Mouse (Mus musculus) lung, postnatal 0 days (tissue): ENCODE measurements around the gene Rnf24. TPM values are rescaled to one million over a fixed set of nuclear protein-coding genes. Genes with fewer than 3 reads are reported as not detected.
"Not testable (repeated sequence)": the region's sequence is repeated elsewhere in the genome, so short reads cannot be mapped to it uniquely, and the experiment has no call there.

Source experiments
- ATAC-seq: fragments of 200-750 bp; cut with Nextera tagmentation; 2 replicates; pipeline ENCODE4 v1.8.0; 2017; ENCODE audit warnings: moderate library complexity
- DNase-seq: peaks from one replicate; pipeline ENCODE4 v3.0.0-alpha.2; 2016; ENCODE audit warnings: low spot score
- H3K27ac ChIP-seq: fragments of 300-500 bp; sonication (generic); 2 replicates; pipeline ENCODE4 v1.5.1; 2014; ENCODE audit warnings: antibody characterized with exemption, mild to moderate bottlenecking, low read length, mixed read lengths
- H3K27me3 ChIP-seq: fragments of 300-500 bp; sonication (generic); replicated peaks from 2 replicates; pipeline ENCODE4 v1.6.1; 2014; ENCODE audit warnings: low read length, mixed read lengths; ENCODE audit not compliant: insufficient read depth
- H3K36me3 ChIP-seq: fragments of 300-500 bp; sonication (generic); 2 replicates; pipeline ENCODE4 v1.6.1; 2014; ENCODE audit warnings: low read length, mixed read lengths; ENCODE audit not compliant: insufficient read depth
- H3K4me1 ChIP-seq: fragments of 300-500 bp; sonication (generic); 2 replicates; pipeline ENCODE4 v1.6.1; 2014; ENCODE audit warnings: antibody characterized with exemption, low read depth, low read length, mixed read lengths; ENCODE audit not compliant: insufficient read depth
- H3K4me2 ChIP-seq: fragments of 300-500 bp; sonication (generic); replicated peaks from 2 replicates; pipeline ENCODE4 v1.6.1; 2014; ENCODE audit warnings: low read depth, mild to moderate bottlenecking, low read length, moderate library complexity, mixed read lengths
- H3K4me3 ChIP-seq: fragments of 300-500 bp; sonication (generic); 2 replicates; pipeline ENCODE4 v1.5.1; 2014; ENCODE audit warnings: low read depth, low read length
- H3K9ac ChIP-seq: fragments of 300-500 bp; sonication (generic); replicated peaks from 2 replicates; pipeline ENCODE4 v1.6.1; 2014; ENCODE audit warnings: low read depth, mild to moderate bottlenecking
- H3K9me3 ChIP-seq: fragments of 300-500 bp; sonication (generic); 2 replicates; pipeline ENCODE4 v1.6.1; 2016; ENCODE audit warnings: low read length, mixed read lengths
- CTCF ChIP-seq: IDR thresholded peaks from 2 replicates; pipeline ENCODE4 v1.5.1; 2016; ENCODE audit warnings: antibody characterized with exemption, mild to moderate bottlenecking
- EP300 ChIP-seq: IDR thresholded peaks from 2 replicates; pipeline ENCODE4 v1.6.1; 2016; ENCODE audit warnings: antibody characterized with exemption, mild to moderate bottlenecking, control low read depth
- WGBS: fragments of 180-500 bp; shearing (Covaris S2); extraction: QIAGEN DNeasy Blood & Tissue Kit; methylation state at CpG from one replicate; pipeline ENCODE4 v1.1.7; 2014; 5-methylcytosine and 5-hydroxymethylcytosine counted together
- polyA plus RNA-seq: library from polyadenylated mRNA; unstranded; fragments of >200 nt; fragmentation: Nextera tagmentation; extraction: Ambion mirVana; gene quantifications from 2 replicates; pipeline ENCODE4 v1.2.1, GENCODE M21; 2015

Gene Rnf24
- polyA plus RNA-seq, 1 experiment from 2014 or later, result 1.3 TPM

GRCm38 (mm10) chr2:131304497-131304896, 48.2 kb downstream of the Rnf24 start:
- Histone ChIP-seq H3K36me3 (0 out of 2 replicates have a peak, but pooled peaks cover 4% of the 10 kb centered on the region), H3K9me3 (no peaks in the 10 kb centered on the region), H3K4me2 (no peak overlapping the region), H3K9ac (no peak overlapping the region), H3K27me3 (no peaks in the 10 kb centered on the region), H3K4me1 (no peaks in the 10 kb centered on the region), H3K4me3 (no peak overlapping the region), H3K27ac (no peak overlapping the region)
- ATAC-seq (no peak), DNase-seq (no peak)
- TF ChIP-seq CTCF (no peak), EP300 (no peak)
- WGBS, result 73% methylated on average over 9 of the region's 9 CpGs

- TF ChIP-seq CTCF (no peak), EP300 (no peak)
- Histone ChIP-seq H3K9ac (no peak overlapping the region), H3K4me3 (no peak overlapping the region), H3K36me3 (peaks cover 12% of the 10 kb centered on the region; the same call in 1 of the 2 replicates), H3K4me1 (no peaks in the 10 kb centered on the region), H3K9me3 (no peaks in the 10 kb centered on the region), H3K27ac (no peak overlapping the region), H3K27me3 (no peaks in the 10 kb centered on the region), H3K4me2 (no peak overlapping the region)
- peak; percentile 57 for DNase-seq
- ATAC-seq, result peak; percentile 50
These were observed 51.1 kb downstream of the Rnf24 start for GRCm38 (mm10) chr2:131301635-131302034.

DNA sequence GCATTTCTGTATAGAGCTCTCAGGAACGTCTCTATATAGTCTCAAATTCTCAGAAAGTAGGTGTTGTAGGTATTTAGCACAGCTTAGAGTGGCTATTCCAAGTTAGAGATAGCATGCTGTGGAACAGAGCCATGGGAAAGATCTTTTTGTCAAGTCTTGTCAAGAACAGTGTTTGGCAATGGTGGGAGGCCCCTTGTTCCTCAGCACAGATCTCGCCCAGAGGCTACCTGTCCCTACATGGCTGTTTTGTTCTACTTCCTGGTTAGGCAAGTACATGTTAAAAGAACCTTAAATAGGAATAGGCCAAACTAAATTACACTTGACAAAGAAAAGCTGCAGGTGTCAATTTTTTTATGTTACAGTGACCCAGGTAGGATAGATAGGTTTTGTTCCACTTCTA, 52.2 kb downstream of the Rnf24 start:
- ATAC-seq (no peak), DNase-seq (no peak)
- peaks cover 18% of the 10 kb centered on the region; the same call in 1 of the 2 replicates for H3K36me3 ChIP-seq
- no peak for TF ChIP-seq CTCF
- TF ChIP-seq EP300, result no peak
- H3K9ac ChIP-seq, result no peak overlapping the region
- no peak overlapping the region for H3K4me2 ChIP-seq
- H3K4me1 ChIP-seq, result no peaks in the 10 kb centered on the region
- H3K27me3 ChIP-seq, result no peaks in the 10 kb centered on the region
- no peak overlapping the region for H3K27ac ChIP-seq
- H3K9me3 ChIP-seq, result no peaks in the 10 kb centered on the region
- 72% methylated on average over 2 of the region's 2 CpGs for WGBS
- H3K4me3 ChIP-seq, result no peak overlapping the region

- H3K9me3 ChIP-seq, H3K27me3 ChIP-seq, H3K4me2 ChIP-seq, ATAC-seq, DNase-seq, H3K9ac ChIP-seq, H3K4me1 ChIP-seq, H3K4me3 ChIP-seq, H3K27ac ChIP-seq: not testable (repeated sequence)
- H3K36me3 ChIP-seq, result peaks cover 16% of the 10 kb centered on the region; the same call in 1 of the 2 replicates
- WGBS, result 76% methylated on average over 7 of the region's 7 CpGs
These were observed 54.0 kb downstream of the Rnf24 start for GRCm38 (mm10) chr2:131298674-131299073.

DNA sequence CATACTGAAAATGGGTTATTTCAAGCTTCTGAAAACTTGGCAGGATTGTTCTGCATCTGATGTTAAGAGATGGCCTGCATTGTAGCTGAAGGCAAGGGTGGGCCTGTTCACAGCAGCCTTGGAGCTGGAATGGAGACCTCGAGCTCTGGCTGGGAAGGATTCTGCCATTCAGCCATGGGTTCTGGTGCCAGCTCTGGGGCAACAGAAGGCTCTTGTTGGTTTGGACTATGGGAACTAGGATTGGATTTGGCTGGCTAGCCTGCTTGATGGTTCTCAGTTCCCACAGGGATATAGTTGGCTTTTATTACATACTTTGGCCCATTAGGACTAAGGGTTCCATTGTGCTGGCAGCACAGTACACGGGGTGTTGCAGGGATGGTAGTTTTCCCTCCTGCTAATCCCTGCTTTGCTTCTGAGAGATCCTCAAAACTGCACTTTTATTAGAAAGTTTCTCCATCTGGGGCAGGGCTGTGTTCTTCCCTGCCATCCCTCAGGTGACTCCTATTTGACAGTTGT, 55.9 kb downstream of the Rnf24 start:
- 93% methylated on average over 2 of the region's 2 CpGs for WGBS
- no peak overlapping the region for H3K9ac ChIP-seq
- H3K9me3 ChIP-seq, result no peaks in the 10 kb centered on the region
- H3K4me3 ChIP-seq, result no peak overlapping the region
- H3K36me3 ChIP-seq, result peaks cover 21% of the 10 kb centered on the region; the same call in 1 of the 2 replicates
- H3K27me3 ChIP-seq, result no peaks in the 10 kb centered on the region
- no peak for ATAC-seq
- no peak overlapping the region for H3K27ac ChIP-seq
- no peak for TF ChIP-seq EP300
- no peak for TF ChIP-seq CTCF
- no peaks in the 10 kb centered on the region for H3K4me1 ChIP-seq
- no peak for DNase-seq
- no peak overlapping the region for H3K4me2 ChIP-seq

DNA sequence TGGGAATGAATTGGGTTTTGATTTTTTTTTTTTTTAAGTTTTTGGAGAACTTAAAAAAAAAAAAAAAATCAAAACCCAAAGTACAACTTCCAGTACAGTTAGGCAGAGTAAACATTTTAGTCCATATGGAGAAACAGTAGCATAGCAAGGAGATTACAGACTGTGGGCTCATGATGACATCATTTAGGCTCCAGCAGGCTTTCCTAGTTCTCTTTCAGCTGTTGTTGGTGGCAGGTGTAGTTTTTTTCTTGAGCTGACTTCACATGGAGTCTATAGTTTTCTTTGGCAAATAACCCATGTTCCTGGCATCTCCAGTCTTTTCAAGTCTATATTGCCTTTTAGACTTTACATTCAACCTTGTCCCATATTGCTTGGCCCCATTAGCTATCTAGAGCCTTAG, 62.0 kb downstream of the Rnf24 start:
- H3K9ac ChIP-seq, result no peak overlapping the region
- H3K36me3 ChIP-seq, result 0 out of 2 replicates have a peak, but pooled peaks cover 10% of the 10 kb centered on the region

GRCm38 (mm10) chr2:131286276-131286675, 66.4 kb downstream of the Rnf24 start:
- WGBS, result 71% methylated on average over 1 of the region's 1 CpGs
- no peak overlapping the region for H3K27ac ChIP-seq
- no peaks in the 10 kb centered on the region for H3K27me3 ChIP-seq
- peak; percentile 18 for DNase-seq
- TF ChIP-seq EP300, result no peak
- peak; percentile 40 for TF ChIP-seq CTCF
- no peak overlapping the region for H3K4me2 ChIP-seq
- ATAC-seq, result no peak
- no peaks in the 10 kb centered on the region for H3K9me3 ChIP-seq
- H3K4me1 ChIP-seq, result no peaks in the 10 kb centered on the region
- H3K9ac ChIP-seq, result no peak overlapping the region
- H3K36me3 ChIP-seq, result peaks cover 7% of the 10 kb centered on the region; the same call in 1 of the 2 replicates
- H3K4me3 ChIP-seq, result no peak overlapping the region

More for the DNA sequence above, 62.0 kb downstream of the Rnf24 start:
- TF ChIP-seq EP300 (no peak), CTCF (no peak)
- no peaks in the 10 kb centered on the region for H3K4me1 ChIP-seq
- H3K9me3 ChIP-seq, result no peaks in the 10 kb centered on the region
- ATAC-seq, result no peak
- H3K27ac ChIP-seq, result no peak overlapping the region
- DNase-seq, result no peak
- H3K4me2 ChIP-seq, result no peak overlapping the region
- H3K27me3 ChIP-seq, result no peaks in the 10 kb centered on the region
- no peak overlapping the region for H3K4me3 ChIP-seq
